8 mouse cellular contexts compared by ENCODE assay signal in genomic region chr4:49321903-49322635, GRCm38 (mm10).
DNase-seq lines count a peak whose midpoint lies in the region; ATAC-seq and TF ChIP-seq lines count a peak whose summit lies in the region.

No protein-coding gene starts in this region.

- no peak for TF ChIP-seq EP300 in MEL (IDR thresholded peaks at IDR 0.05; ENCODE audit: low read depth in 1 of 2, low read length in 2 of 2)

- H3K4me3 ChIP-seq in MEL (ENCODE audit: control insufficient read depth in 1 of 2, insufficient read depth in 1 of 2, low read depth in 2 of 2, low read length in 2 of 2), result no peak overlapping the region

- peak in 2 of 3 experiments; percentile 60 to 79; a peak in 4 of 6 replicates for TF ChIP-seq CTCF in MEL (IDR thresholded peaks at IDR 0.05 in 2 of 3, conservative IDR thresholded peaks at IDR 0.05 in 1 of 3; ENCODE audit: control insufficient read depth in 1 of 3, insufficient read depth in 1 of 3, low read depth in 2 of 3, low read length in 3 of 3, poor library complexity in 1 of 3, severe bottlenecking in 1 of 3)

- TF ChIP-seq POLR2A in MEL (IDR thresholded peaks at IDR 0.05; ENCODE audit: control insufficient read depth in 1 of 2, insufficient read depth in 1 of 2, low read depth in 1 of 2, low read length in 2 of 2, poor library complexity in 1 of 2), result no peak

- TF ChIP-seq RAD21 in MEL (IDR thresholded peaks at IDR 0.05; ENCODE audit: low read depth, low read length), result peak; percentile 87

- no peak overlapping the region for H3K27ac ChIP-seq in MEL (ENCODE audit: control insufficient read depth, low read depth, low read length)

- H3K27me3 ChIP-seq in MEL (ENCODE audit: control insufficient read depth in 1 of 2, insufficient read depth in 2 of 2, low read length in 2 of 2), result no peaks in the 10 kb centered on the region

- no peak overlapping the region for H3K9ac ChIP-seq in MEL (ENCODE audit: control insufficient read depth, low read depth, low read length, poor library complexity, severe bottlenecking)

- ATAC-seq in erythroblast, adult 5-6 weeks (replicated peaks; ENCODE audit: low FRiP score, poor library complexity, severe bottlenecking), result no peak

- no peaks in the 10 kb centered on the region for H3K9me3 ChIP-seq in MEL (replicated peaks; ENCODE audit: insufficient read depth, low read length)

- no peaks in the 10 kb centered on the region for H3K36me3 ChIP-seq in MEL (ENCODE audit: control insufficient read depth in 1 of 2, insufficient read depth in 2 of 2, low read length in 2 of 2)

- no peaks in the 10 kb centered on the region for H3K4me1 ChIP-seq in MEL (ENCODE audit: control insufficient read depth in 1 of 2, insufficient read depth in 2 of 2, low read length in 2 of 2)

- H3K79me2 ChIP-seq in MEL (ENCODE audit: control insufficient read depth, insufficient read depth, low read length, poor library complexity), result no peaks in the 10 kb centered on the region

- DNase-seq in layer of hippocampus, adult 9-10 months (ENCODE audit: low spot score), result peak; percentile 21
- no peak for DNase-seq in layer of hippocampus, postnatal 10 days (ENCODE audit: low spot score in 2 of 2)
- peak; percentile 43 for DNase-seq in MEL (ENCODE audit: low read depth, low spot score)
- DNase-seq in cerebellum, postnatal 10 days, result peak; percentile 18 to 69
- peak; percentile 18 for DNase-seq in induced T-regulatory cell, adult 2 months (ENCODE audit: low read depth)
- no peak for DNase-seq in natural killer cell, adult 2 months (ENCODE audit: low spot score in 2 of 2)
- DNase-seq in kidney, adult 18-20 months, result no peak

TF ChIP-seq in MEL, 35 proteins besides CTCF, POLR2A, EP300 and RAD21:
- 0 out of 2 replicates have a peak, but pooled peaks have one; percentile 22 for TF ChIP-seq MYC (IDR thresholded peaks at IDR 0.05; ENCODE audit: low read depth, low read length)
- peak; percentile 12; the same call in 1 of the 2 replicates for TF ChIP-seq ZNF384 (IDR thresholded peaks at IDR 0.05; ENCODE audit: low read depth, low read length)
- TF ChIP-seq SMC3 (IDR thresholded peaks at IDR 0.05; ENCODE audit: low read depth, low read length), result peak; percentile 75
- TF ChIP-seq CHD1 (IDR thresholded peaks at IDR 0.05; ENCODE audit: low read depth, low read length), result no peak
- TF ChIP-seq ZC3H11A (IDR thresholded peaks at IDR 0.05; ENCODE audit: low read depth, low read length), result peak; percentile 70

Comparison
In these comparisons a context has a peak if more than half of its experiments do, and no peak if none do; other contexts are left out.
1. DNase-seq: peak in layer of hippocampus, adult 9-10 months (single experiment), MEL (single experiment), cerebellum, postnatal 10 days (2 of 2) and induced T-regulatory cell, adult 2 months (single experiment); none in layer of hippocampus, postnatal 10 days (0 of 2), natural killer cell, adult 2 months (0 of 2) and kidney, adult 18-20 months (single experiment).